Mouse (Mus musculus) left cerebral cortex, adult 2 months (tissue): ENCODE results near the gene Hamp. TPM values are rescaled to one million over a fixed set of nuclear protein-coding genes. Genes with fewer than 3 reads are reported as not detected.

Source experiments
- DNase-seq, 2 experiments: peaks; one replicate each; pipeline ENCODE4 v3.0.0; 2021 to 2022; ENCODE audit warnings: low spot score in 2 of 2, mixed read lengths in 1 of 2; ENCODE audit errors: extremely low spot score in 1 of 2
- H3K27ac ChIP-seq: fragments of 200-600 bp; 2 replicates; pipeline ENCODE4 v1.8.1; 2022
- H3K4me3 ChIP-seq: fragments of 200-600 bp; 2 replicates; pipeline ENCODE4 v1.8.1; 2022
- CTCF ChIP-seq: fragments of 200-600 bp; IDR thresholded peaks from 2 replicates; pipeline ENCODE4 v1.8.1; 2022; ENCODE audit warnings: antibody characterized with exemption, mild to moderate bottlenecking, moderate library complexity
- intact Hi-C: fragments of 180-260 bp; cut with DNase I; formaldehyde crosslinking; loops from one replicate; pipeline ENCODE4 v1.15.1; 2025
- long read RNA-seq, 2 experiments: library from polyadenylated mRNA; stranded (forward); transcript quantifications; one replicate each; pipeline ENCODE4 v2.0.0; 2021; ENCODE audit warnings: borderline mapping rate in 2 of 2
- total RNA-seq, 2 experiments: library from RNA; stranded (reverse); gene quantifications; 2 replicates each; pipeline ENCODE4 v1.2.3; 2021

The Hamp gene
- not detected for total RNA-seq
- long read RNA-seq, experiment 1: 0 reads
- long read RNA-seq, experiment 2: 0 reads

GRCm38 (mm10) chr7:30943909-30944635 lies at the start of gene Hamp:
Hamp (minus strand) TSS chr7:30944032.
- Histone ChIP-seq H3K4me3 (no peak within 1 kb of the TSS), H3K27ac (no peak within 1 kb of the TSS)
- intact Hi-C loops: no loop called here
- no peak for DNase-seq
- no peak for TF ChIP-seq CTCF

- Histone ChIP-seq H3K4me3 (no peak overlapping the region), H3K27ac (no peak overlapping the region)
- TF ChIP-seq CTCF: no peak
- DNase-seq: no peak
- intact Hi-C loops: no loop called here
Measured at GRCm38 (mm10) chr7:30992148-30992547, 48.3 kb upstream of the Hamp start.

GRCm38 (mm10) chr7:30988519-30989162 lies 44.8 kb upstream of the Hamp start:
- intact Hi-C loops: no loop called here
- TF ChIP-seq CTCF: no peak
- DNase-seq: no peak
- H3K4me3 ChIP-seq: no peak overlapping the region
- H3K27ac ChIP-seq: no peak overlapping the region

GRCm38 (mm10) chr7:30985357-30985756 lies 41.5 kb upstream of the Hamp start:
- intact Hi-C loops: no loop called here
- no peak for TF ChIP-seq CTCF

GRCm38 (mm10) chr7:30981703-30982102 lies 37.9 kb upstream of the Hamp start:
- intact Hi-C loops: no loop called here
- no peak for DNase-seq
- TF ChIP-seq CTCF: no peak
- H3K4me3 ChIP-seq: no peak overlapping the region
- no peak overlapping the region for H3K27ac ChIP-seq

More at GRCm38 (mm10) chr7:30985357-30985756, 41.5 kb upstream of the Hamp start:
- Histone ChIP-seq H3K27ac (no peak overlapping the region), H3K4me3 (no peak overlapping the region)
- no peak for DNase-seq

- intact Hi-C loops: loop anchor here (2.0 to 5.0 kb wide), 2 partner anchors 79 to 101 kb away; partner anchors contain the start of gene Fxyd7
- peak within 1 kb of the TSS; percentile 40 for H3K4me3 ChIP-seq
- TF ChIP-seq CTCF: peak; percentile 66
- DNase-seq: peak; percentile 74 to 76
- peak within 1 kb of the TSS; percentile 69 for H3K27ac ChIP-seq
Measured at GRCm38 (mm10) chr7:30973501-30974289, 29.9 kb upstream of the Hamp start, which contains the start of gene Fam187b. Fam187b (plus strand) TSS chr7:30973790.

- Histone ChIP-seq H3K4me3 (peak within 1 kb of the TSS; percentile 40), H3K27ac (peak within 1 kb of the TSS; percentile 69)
- no peak for DNase-seq
- intact Hi-C loops: loop anchor here (5.0 kb wide), 1 partner anchor 79 kb away; the partner anchor contains the start of gene Fxyd7
- TF ChIP-seq CTCF: no peak
Measured at GRCm38 (mm10) chr7:30973251-30973500, 29.3 kb upstream of the Hamp start, which contains the start of gene Lsr. Lsr (minus strand) TSS chr7:30973464.

- peak overlapping the region; percentile 63 for H3K27ac ChIP-seq
- H3K4me3 ChIP-seq: peak overlapping the region; percentile 40
- no peak for TF ChIP-seq CTCF
- no peak for DNase-seq
- intact Hi-C loops: loop anchor here (5.0 kb wide), 1 partner anchor 80 kb away; the partner anchor contains the start of gene Fxyd7
Measured at GRCm38 (mm10) chr7:30972426-30973250, 28.8 kb upstream of the Hamp start.

- Histone ChIP-seq H3K4me3 (peak overlapping the region; percentile 40; the same call in 1 of the 2 replicates), H3K27ac (no peak overlapping the region)
- DNase-seq: no peak
- intact Hi-C loops: loop anchor here (5.0 kb wide), 1 partner anchor 80 kb away; the partner anchor contains the start of gene Fxyd7
- TF ChIP-seq CTCF: no peak
Measured at GRCm38 (mm10) chr7:30971901-30972300, 28.1 kb upstream of the Hamp start.

GRCm38 (mm10) chr7:30969174-30969573 lies 25.3 kb upstream of the Hamp start:
- intact Hi-C loops: loop anchor here (5.0 kb wide), 1 partner anchor 63 kb away; no protein-coding TSS in a partner anchor
- no peak for TF ChIP-seq CTCF
- no peak overlapping the region for H3K4me3 ChIP-seq
- no peak for DNase-seq
- peak overlapping the region; percentile 55; the same call in 1 of the 2 replicates for H3K27ac ChIP-seq

- H3K4me3 ChIP-seq: no peak overlapping the region
- no peak for DNase-seq
- peak overlapping the region; percentile 55; the same call in 1 of the 2 replicates for H3K27ac ChIP-seq
- TF ChIP-seq CTCF: no peak
- intact Hi-C loops: loop anchor here (5.0 kb wide), 1 partner anchor 64 kb away; no protein-coding TSS in a partner anchor
Measured at GRCm38 (mm10) chr7:30968611-30969010, 24.8 kb upstream of the Hamp start.
